Mouse (Mus musculus): ENCODE results near the gene Itga7. TPM values are rescaled to one million over a fixed set of nuclear protein-coding genes. Genes with fewer than 3 reads are reported as not detected.

Gene Itga7
- polyA plus RNA-seq, 1 experiment from 2014 or later: 3.4 TPM

DNA sequence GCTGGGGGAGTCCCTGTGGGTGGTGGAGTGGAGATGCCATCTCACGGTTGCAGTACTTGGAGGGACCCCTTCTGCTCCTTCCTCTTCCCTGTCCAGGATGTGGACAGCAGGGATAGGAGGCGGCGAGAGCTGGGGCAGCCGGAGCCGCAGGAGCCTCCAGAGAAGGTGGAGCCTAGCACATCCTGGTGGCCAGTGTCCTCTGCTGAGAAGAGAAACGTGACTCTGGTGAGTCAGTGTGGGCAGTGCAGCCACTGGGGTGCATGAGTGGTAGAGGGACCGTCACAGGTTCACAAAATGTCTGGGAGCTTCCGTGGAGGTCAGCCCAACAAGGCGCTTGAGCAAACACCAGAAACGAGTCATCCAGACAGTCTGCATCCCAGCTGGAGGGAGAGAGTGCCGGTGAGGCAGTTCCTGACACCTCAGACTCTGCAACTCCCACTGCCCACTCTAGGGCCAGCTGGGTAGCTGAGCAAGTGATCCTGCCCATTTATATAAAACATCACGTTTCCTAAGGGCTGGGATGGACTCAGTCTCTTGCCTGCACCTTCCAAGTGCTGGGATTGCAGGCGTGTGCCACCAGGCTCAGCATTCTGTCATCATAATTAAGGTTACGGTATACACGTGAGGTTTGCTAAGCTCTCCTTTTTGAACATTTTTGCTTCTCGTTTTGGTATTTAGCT, 16.7 kb downstream of the Itga7 start:
- no peak for DNase-seq
- H3K9me3 ChIP-seq (ENCODE audit: control insufficient read depth, low read length): no peaks in the 10 kb centered on the region
- 74% methylated on average over 16 of the region's 16 CpGs for WGBS
- H3K27ac ChIP-seq (replicated peaks; ENCODE audit: low read depth, low read length): no peak overlapping the region
- no peak overlapping the region for H3K4me2 ChIP-seq (ENCODE audit: low read length)
- no peaks in the 10 kb centered on the region for H3K27me3 ChIP-seq (ENCODE audit: control insufficient read depth, insufficient read depth, low read length)
- H3K4me3 ChIP-seq (replicated peaks; ENCODE audit: low read depth, low read length): no peak overlapping the region
- H3K36me3 ChIP-seq (ENCODE audit: control insufficient read depth, insufficient read depth, low read length): no peaks in the 10 kb centered on the region
- no peak for ATAC-seq (ENCODE audit: low FRiP score, low TSS enrichment)
- H3K4me1 ChIP-seq (ENCODE audit: control insufficient read depth, insufficient read depth, low read length): no peaks in the 10 kb centered on the region
- H3K9ac ChIP-seq (replicated peaks; ENCODE audit: low read length): no peak overlapping the region

DNA sequence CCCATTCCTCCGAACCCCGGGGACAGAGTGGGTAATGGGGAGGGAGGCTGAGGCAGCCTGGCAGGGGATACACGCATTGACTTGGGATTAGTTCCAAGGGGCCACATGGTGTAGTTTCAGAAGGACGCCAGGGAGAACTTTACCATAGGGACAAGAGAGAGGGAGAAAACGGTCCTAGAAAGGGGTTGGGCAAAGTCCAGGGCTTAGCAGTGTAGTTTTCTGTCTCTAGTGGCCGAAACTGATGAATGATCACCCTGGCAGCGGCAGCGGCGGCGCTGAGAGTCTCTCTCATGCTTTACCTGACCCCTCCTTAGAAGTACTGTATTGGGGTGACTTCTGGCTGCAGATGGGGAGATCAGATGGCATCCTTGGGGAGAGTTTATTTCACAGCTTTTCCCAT, 24.7 kb downstream of the Itga7 start:
- no peak for ATAC-seq (ENCODE audit: low FRiP score, low TSS enrichment)
- H3K27me3 ChIP-seq (ENCODE audit: control insufficient read depth, insufficient read depth, low read length): no peaks in the 10 kb centered on the region
- no peak overlapping the region for H3K4me3 ChIP-seq (replicated peaks; ENCODE audit: low read depth, low read length)
- H3K9me3 ChIP-seq (ENCODE audit: control insufficient read depth, low read length): no peaks in the 10 kb centered on the region
- no peak overlapping the region for H3K4me2 ChIP-seq (ENCODE audit: low read length)
- no peaks in the 10 kb centered on the region for H3K36me3 ChIP-seq (ENCODE audit: control insufficient read depth, insufficient read depth, low read length)
- no peak for DNase-seq
- no peak overlapping the region for H3K27ac ChIP-seq (replicated peaks; ENCODE audit: low read depth, low read length)
- H3K9ac ChIP-seq (replicated peaks; ENCODE audit: low read length): no peak overlapping the region
- H3K4me1 ChIP-seq (ENCODE audit: control insufficient read depth, insufficient read depth, low read length): no peaks in the 10 kb centered on the region
- WGBS: 78% methylated on average over 10 of the region's 10 CpGs

DNA sequence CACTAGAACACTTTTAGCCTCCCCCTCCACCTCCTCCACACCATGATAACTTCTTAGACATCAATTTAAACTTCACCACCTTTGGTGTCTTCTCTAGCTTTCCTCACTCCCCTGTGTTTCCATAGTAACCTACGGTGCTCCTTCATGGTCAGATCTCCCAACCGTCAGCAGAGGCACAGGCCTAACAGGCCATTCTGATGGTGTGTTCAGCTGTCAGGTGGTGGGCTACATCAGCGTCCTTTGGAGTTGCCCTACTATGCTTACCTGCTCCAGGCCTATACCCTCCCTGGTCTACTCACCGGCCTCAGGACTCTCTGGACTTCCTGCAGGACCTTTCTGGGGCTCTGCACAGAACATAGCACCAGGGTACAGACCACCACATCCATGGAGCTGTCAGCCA, 26.5 kb downstream of the Itga7 start:
- Histone ChIP-seq H3K27ac (replicated peaks; ENCODE audit: low read depth, low read length) (no peak overlapping the region), H3K4me3 (replicated peaks; ENCODE audit: low read depth, low read length) (no peak overlapping the region), H3K9ac (replicated peaks; ENCODE audit: low read length) (no peak overlapping the region), H3K36me3 (ENCODE audit: control insufficient read depth, insufficient read depth, low read length) (no peaks in the 10 kb centered on the region), H3K9me3 (ENCODE audit: control insufficient read depth, low read length) (no peaks in the 10 kb centered on the region), H3K4me2 (ENCODE audit: low read length) (no peak overlapping the region), H3K27me3 (ENCODE audit: control insufficient read depth, insufficient read depth, low read length) (no peaks in the 10 kb centered on the region), H3K4me1 (ENCODE audit: control insufficient read depth, insufficient read depth, low read length) (no peaks in the 10 kb centered on the region)
- ATAC-seq (ENCODE audit: low FRiP score, low TSS enrichment) (no peak), DNase-seq (no peak)
- WGBS: 67% methylated on average over 4 of the region's 4 CpGs

DNA sequence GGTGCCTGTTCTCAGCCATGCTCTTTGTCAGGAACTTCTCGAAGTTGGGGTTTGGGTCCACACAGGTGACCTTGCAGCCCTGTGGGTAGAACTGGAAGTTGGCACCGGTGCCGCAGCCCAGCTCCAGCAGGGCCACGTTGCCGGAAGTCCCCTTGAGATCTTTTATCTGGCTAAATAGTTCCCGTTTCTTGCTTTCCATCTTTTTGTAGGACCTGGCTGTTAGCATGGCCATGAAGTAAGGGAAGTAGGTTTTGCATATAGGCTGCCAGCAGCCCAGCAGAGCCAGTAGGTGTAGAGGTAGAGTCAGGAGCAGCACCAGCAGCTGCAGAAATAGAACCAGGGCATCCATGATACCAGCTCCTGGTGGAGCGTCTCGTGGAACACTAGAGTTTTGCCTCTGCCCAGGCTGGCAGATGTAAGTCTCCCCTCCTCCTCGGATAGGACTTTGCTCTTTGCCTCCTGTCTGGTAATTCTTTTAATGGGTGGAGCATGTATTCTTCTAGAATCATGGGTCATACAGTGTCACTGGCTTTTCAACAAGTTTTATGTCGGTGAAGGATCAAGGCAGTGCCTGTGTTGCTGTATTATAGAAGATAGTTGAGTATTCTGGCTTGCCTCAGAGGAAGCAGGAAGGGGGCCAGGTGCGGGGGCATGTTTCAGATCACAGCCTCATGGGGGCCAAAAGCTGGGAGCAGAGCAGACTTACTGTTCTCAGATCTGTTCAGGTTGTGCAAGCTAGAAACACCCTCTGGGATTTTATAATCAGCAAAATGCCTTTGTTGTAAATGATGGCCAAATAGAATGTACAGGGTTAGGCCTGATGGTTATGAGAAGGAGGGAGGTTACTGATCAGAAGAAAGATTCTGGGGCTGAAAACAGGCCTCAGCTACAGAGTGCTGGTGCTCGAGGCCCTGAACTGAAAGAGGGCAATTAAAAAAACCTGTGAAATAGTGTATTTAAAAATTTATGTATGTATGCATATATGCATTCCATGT, 27.3 kb downstream of the Itga7 start, which contains the start of gene Mettl7b:
Gene Mettl7b, minus strand, starts transcription at position 399 of the 995 bp plus-strand sequence.
- Histone ChIP-seq H3K4me3 (replicated peaks; ENCODE audit: low read depth, low read length) (no peak within 1 kb of the TSS), H3K4me2 (ENCODE audit: low read length) (no peak within 1 kb of the TSS), H3K27ac (replicated peaks; ENCODE audit: low read depth, low read length) (no peak within 1 kb of the TSS), H3K9me3 (ENCODE audit: control insufficient read depth, low read length) (no peaks in the 10 kb centered on the region), H3K36me3 (ENCODE audit: control insufficient read depth, insufficient read depth, low read length) (no peaks in the 10 kb centered on the region), H3K9ac (replicated peaks; ENCODE audit: low read length) (no peak within 1 kb of the TSS), H3K27me3 (ENCODE audit: control insufficient read depth, insufficient read depth, low read length) (no peaks in the 10 kb centered on the region), H3K4me1 (ENCODE audit: control insufficient read depth, insufficient read depth, low read length) (no peaks in the 10 kb centered on the region)
- DNase-seq (no peak), ATAC-seq (ENCODE audit: low FRiP score, low TSS enrichment) (no peak)
- WGBS: 88% methylated on average over 12 of the region's 12 CpGs

DNA sequence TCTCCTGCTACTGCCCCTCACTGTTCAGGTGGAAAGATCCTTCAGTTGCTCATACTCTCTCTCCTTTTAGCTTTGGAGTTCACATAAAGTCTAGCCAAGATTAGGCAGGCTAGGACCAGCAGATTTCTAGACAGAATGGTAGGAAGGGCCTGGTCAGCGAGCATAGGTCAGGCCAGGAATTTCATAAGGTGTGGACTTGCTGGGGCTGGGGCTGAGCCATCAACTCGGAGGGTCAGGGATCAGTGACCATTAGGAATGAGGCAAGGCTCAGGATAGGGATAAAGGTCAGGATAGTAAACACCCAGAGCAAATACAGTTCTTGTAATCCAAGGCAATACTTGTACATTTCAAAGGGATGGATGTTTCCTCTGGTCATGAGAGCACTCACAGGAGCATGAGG, 31.3 kb downstream of the Itga7 start:
- Histone ChIP-seq H3K27ac (replicated peaks; ENCODE audit: low read depth, low read length) (no peak overlapping the region), H3K4me3 (replicated peaks; ENCODE audit: low read depth, low read length) (no peak overlapping the region), H3K4me1 (ENCODE audit: control insufficient read depth, insufficient read depth, low read length) (no peaks in the 10 kb centered on the region), H3K9me3 (ENCODE audit: control insufficient read depth, low read length) (no peaks in the 10 kb centered on the region), H3K36me3 (ENCODE audit: control insufficient read depth, insufficient read depth, low read length) (no peaks in the 10 kb centered on the region), H3K27me3 (ENCODE audit: control insufficient read depth, insufficient read depth, low read length) (no peaks in the 10 kb centered on the region), H3K9ac (replicated peaks; ENCODE audit: low read length) (no peak overlapping the region), H3K4me2 (ENCODE audit: low read length) (no peak overlapping the region)
- DNase-seq: no peak
- no peak for ATAC-seq (ENCODE audit: low FRiP score, low TSS enrichment)
- WGBS: 73% methylated on average over 2 of the region's 2 CpGs

DNA sequence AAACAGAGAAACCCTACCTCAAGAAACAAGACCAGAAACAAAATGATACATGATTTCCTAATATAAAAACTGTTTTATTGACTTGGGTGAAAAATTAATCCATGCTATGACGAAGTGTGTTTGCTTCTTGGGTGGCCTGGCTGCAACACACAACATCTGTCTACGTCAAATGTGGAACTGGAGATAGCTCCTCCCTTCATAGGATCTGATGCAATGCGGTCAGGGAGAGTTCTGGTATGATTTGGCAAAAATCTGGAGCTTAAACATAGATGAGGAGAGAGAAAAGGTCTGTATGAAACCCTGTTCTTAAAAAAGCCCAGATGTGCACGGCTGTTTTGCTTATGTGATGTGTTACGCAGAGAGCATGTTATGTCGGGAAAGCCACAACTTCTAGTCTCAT, 32.3 kb downstream of the Itga7 start:
- 92% methylated on average over 6 of the region's 6 CpGs for WGBS
- Histone ChIP-seq H3K9me3 (ENCODE audit: control insufficient read depth, low read length) (no peaks in the 10 kb centered on the region), H3K4me2 (ENCODE audit: low read length) (no peak overlapping the region), H3K27me3 (ENCODE audit: control insufficient read depth, insufficient read depth, low read length) (no peaks in the 10 kb centered on the region), H3K4me1 (ENCODE audit: control insufficient read depth, insufficient read depth, low read length) (no peaks in the 10 kb centered on the region), H3K9ac (replicated peaks; ENCODE audit: low read length) (no peak overlapping the region), H3K4me3 (replicated peaks; ENCODE audit: low read depth, low read length) (no peak overlapping the region), H3K27ac (replicated peaks; ENCODE audit: low read depth, low read length) (no peak overlapping the region), H3K36me3 (ENCODE audit: control insufficient read depth, insufficient read depth, low read length) (no peaks in the 10 kb centered on the region)
- no peak for ATAC-seq (ENCODE audit: low FRiP score, low TSS enrichment)
- no peak for DNase-seq

DNA sequence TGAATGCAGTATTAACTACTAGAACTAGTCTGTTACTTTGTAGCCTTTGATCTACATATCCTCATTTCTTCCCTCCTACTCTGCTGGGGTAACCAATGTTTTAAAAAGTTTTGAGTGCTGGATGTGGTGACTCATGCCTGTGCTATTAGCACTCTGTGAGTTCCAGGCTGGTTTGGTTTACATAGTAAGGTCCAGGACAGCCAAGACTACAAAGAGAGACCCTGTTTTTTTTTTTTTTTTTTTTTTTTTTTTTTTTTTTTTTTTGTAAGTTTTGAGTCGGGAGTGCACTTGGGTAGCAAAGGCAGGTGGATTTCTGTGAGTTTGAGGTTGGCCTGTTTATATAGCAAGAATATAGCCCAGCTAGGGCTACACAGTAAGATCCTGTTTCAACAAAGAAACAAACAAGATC, 34.7 kb downstream of the Itga7 start:
- H3K4me3 ChIP-seq (replicated peaks; ENCODE audit: low read depth, low read length): no peak overlapping the region
- H3K4me1 ChIP-seq (ENCODE audit: control insufficient read depth, insufficient read depth, low read length): no peaks in the 10 kb centered on the region
- H3K27me3 ChIP-seq (ENCODE audit: control insufficient read depth, insufficient read depth, low read length): no peaks in the 10 kb centered on the region
- no peaks in the 10 kb centered on the region for H3K9me3 ChIP-seq (ENCODE audit: control insufficient read depth, low read length)
- H3K9ac ChIP-seq (replicated peaks; ENCODE audit: low read length): no peak overlapping the region
- ATAC-seq (ENCODE audit: low FRiP score, low TSS enrichment) (no peak), DNase-seq (no peak)
- H3K4me2 ChIP-seq (ENCODE audit: low read length): no peak overlapping the region
- no peaks in the 10 kb centered on the region for H3K36me3 ChIP-seq (ENCODE audit: control insufficient read depth, insufficient read depth, low read length)
- 64% methylated on average over 1 of the region's 1 CpGs for WGBS
- no peak overlapping the region for H3K27ac ChIP-seq (replicated peaks; ENCODE audit: low read depth, low read length)

DNA sequence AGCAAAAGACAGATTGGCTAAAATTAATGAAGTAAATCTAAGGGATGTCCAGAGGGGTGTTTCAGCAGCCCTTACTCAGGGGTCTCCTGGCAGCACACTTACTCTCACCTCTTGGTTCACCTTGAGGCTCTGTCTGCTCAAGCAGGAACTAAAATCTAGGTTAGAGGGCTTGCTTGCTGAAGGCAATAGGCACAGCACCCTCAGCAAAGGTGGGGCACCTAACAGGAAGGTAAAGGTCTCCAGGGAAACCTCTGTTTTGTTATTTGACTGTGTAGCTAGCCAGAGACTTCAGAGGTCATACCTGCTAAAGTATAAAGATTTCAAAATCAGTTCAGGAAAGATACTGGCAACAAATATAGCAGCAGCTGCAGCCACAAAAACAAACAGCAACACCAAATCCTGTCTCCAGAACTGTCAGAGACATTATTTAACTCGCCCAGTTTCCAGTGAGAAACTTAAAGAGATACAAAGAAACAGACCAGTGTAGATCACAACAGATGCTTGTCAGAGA, 37.2 kb downstream of the Itga7 start:
- no peaks in the 10 kb centered on the region for H3K4me1 ChIP-seq (ENCODE audit: control insufficient read depth, insufficient read depth, low read length)
- H3K36me3 ChIP-seq (ENCODE audit: control insufficient read depth, insufficient read depth, low read length): no peaks in the 10 kb centered on the region
- 56% methylated on average over 1 of the region's 1 CpGs for WGBS
- no peak overlapping the region for H3K27ac ChIP-seq (replicated peaks; ENCODE audit: low read depth, low read length)
- no peak overlapping the region for H3K9ac ChIP-seq (replicated peaks; ENCODE audit: low read length)
- DNase-seq (no peak), ATAC-seq (ENCODE audit: low FRiP score, low TSS enrichment) (no peak)
- no peaks in the 10 kb centered on the region for H3K27me3 ChIP-seq (ENCODE audit: control insufficient read depth, insufficient read depth, low read length)
- H3K4me2 ChIP-seq (ENCODE audit: low read length): no peak overlapping the region
- H3K9me3 ChIP-seq (ENCODE audit: control insufficient read depth, low read length): no peaks in the 10 kb centered on the region
- no peak overlapping the region for H3K4me3 ChIP-seq (replicated peaks; ENCODE audit: low read depth, low read length)
